ENCODE assay signal across 9 mouse cellular contexts in the genomic region with DNA sequence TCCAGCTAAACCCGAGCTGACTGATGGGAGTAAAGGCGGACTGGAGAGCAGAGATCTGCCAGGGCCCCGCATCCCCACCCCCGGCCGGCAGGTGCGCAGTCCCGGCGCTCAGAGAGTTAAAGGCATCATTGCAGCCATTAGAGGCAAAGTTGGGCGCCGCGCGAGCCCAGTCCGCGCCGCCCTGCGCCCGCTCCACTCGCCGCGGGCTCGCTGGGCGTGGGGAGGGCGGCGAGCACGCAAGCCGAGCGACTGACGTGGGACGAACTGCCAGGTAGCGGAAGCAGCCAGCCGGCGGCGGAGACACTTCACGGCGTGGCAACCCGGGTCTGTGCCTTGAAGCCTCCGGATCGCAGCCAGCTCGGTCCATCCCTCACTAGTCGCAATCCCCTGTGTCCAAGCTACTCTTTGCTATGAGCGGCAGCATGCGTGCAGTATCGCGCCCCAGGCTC. TPM values are rescaled to one million over a fixed set of nuclear protein-coding genes. Genes with fewer than 3 reads are reported as not detected.
DNase-seq lines count a peak whose midpoint lies in the region; ATAC-seq and TF ChIP-seq lines count a peak whose summit lies in the region.
"Had no signal": no experiment of that assay in that cellular context is flagged by ENCODE, and none has a peak within 500 bp of the region (broad histone marks: within the 10 kb centered on the region; RNA-seq: fewer than 3 reads in every experiment).

A gene (plus strand): TSS at position 252 of the 449 bp plus-strand sequence.

- peak within 1 kb of the TSS; percentile 43; the same call in 1 of the 2 replicates for H3K9ac ChIP-seq in heart, embryonic 11.5 days (ENCODE audit: low read depth, low read length)
- H3K9ac ChIP-seq in forebrain, embryonic 15.5 days (replicated peaks) = peak within 1 kb of the TSS; percentile 71
- H3K9ac ChIP-seq in intestine, postnatal 0 days (ENCODE audit: low read depth, low read length) = no peak within 1 kb of the TSS
- peak within 1 kb of the TSS; percentile 68 for H3K9ac ChIP-seq in neural tube, embryonic 15.5 days (replicated peaks)

- peak; percentile 44; the same call in 1 of the 2 replicates for ATAC-seq in heart, embryonic 11.5 days (replicated peaks; ENCODE audit: insufficient number of reproducible peaks, low FRiP score, low TSS enrichment)
- ATAC-seq in forebrain, embryonic 15.5 days (replicated peaks) = peak; percentile 82
- peak; percentile 47; the same call in 1 of the 2 replicates for ATAC-seq in intestine, postnatal 0 days
- ATAC-seq in neural tube, embryonic 15.5 days (ENCODE audit: low FRiP score) = peak; percentile 88

- peaks cover 44% of the 10 kb centered on the region for H3K27me3 ChIP-seq in heart, embryonic 11.5 days (ENCODE audit: control insufficient read depth, insufficient read depth, low read length)
- peaks cover 6% of the 10 kb centered on the region; the same call in 1 of the 2 replicates for H3K27me3 ChIP-seq in forebrain, embryonic 15.5 days
- H3K27me3 ChIP-seq in intestine, postnatal 0 days (replicated peaks; ENCODE audit: control insufficient read depth, insufficient read depth, low read length) = peaks cover 38% of the 10 kb centered on the region
- H3K27me3 ChIP-seq in neural tube, embryonic 15.5 days (replicated peaks) = peaks cover 10% of the 10 kb centered on the region

- H3K36me3 ChIP-seq in heart, embryonic 11.5 days (ENCODE audit: control insufficient read depth, insufficient read depth, low read length) = no peaks in the 10 kb centered on the region
- no peaks in the 10 kb centered on the region for H3K36me3 ChIP-seq in forebrain, embryonic 15.5 days
- no peaks in the 10 kb centered on the region for H3K36me3 ChIP-seq in intestine, postnatal 0 days (ENCODE audit: control insufficient read depth, insufficient read depth)
- H3K36me3 ChIP-seq in neural tube, embryonic 15.5 days = no peaks in the 10 kb centered on the region

- WGBS in heart, embryonic 11.5 days (ENCODE audit: insufficient replicate concordance) = under 1% methylated on average over 42 of the region's 44 CpGs
- under 1% methylated on average over 44 of the region's 44 CpGs for WGBS in forebrain, embryonic 15.5 days
- WGBS in intestine, postnatal 0 days = under 1% methylated on average over 44 of the region's 44 CpGs
- WGBS in neural tube, embryonic 15.5 days = under 1% methylated on average over 44 of the region's 44 CpGs

- H3K4me2 ChIP-seq in heart, embryonic 11.5 days = peak within 1 kb of the TSS; percentile 94
- peak within 1 kb of the TSS; percentile 88 for H3K4me2 ChIP-seq in forebrain, embryonic 15.5 days (replicated peaks)
- peak within 1 kb of the TSS; percentile 76 for H3K4me2 ChIP-seq in intestine, postnatal 0 days (replicated peaks; ENCODE audit: low read depth)
- peak within 1 kb of the TSS; percentile 89 for H3K4me2 ChIP-seq in neural tube, embryonic 15.5 days

- DNase-seq in heart, adult 8-10 months (ENCODE audit: low spot score) = no peak
- DNase-seq in cerebellum, adult 11-12 months = peak; percentile 69
- peak; percentile 55 for DNase-seq in left cerebral cortex, postnatal 4 days
- no peak for DNase-seq in thymus, postnatal 14 days

- no peak for TF ChIP-seq CTCF in intestine, postnatal 0 days (IDR thresholded peaks at IDR 0.05; ENCODE audit: low read depth)

- no peak within 1 kb of the TSS for H3K27ac ChIP-seq in heart, embryonic 11.5 days (ENCODE audit: low read depth, low read length)
- H3K27ac ChIP-seq in forebrain, embryonic 15.5 days (replicated peaks) = peak within 1 kb of the TSS; percentile 84
- H3K27ac ChIP-seq in intestine, postnatal 0 days (ENCODE audit: low read depth, low read length) = no peak within 1 kb of the TSS
- peak within 1 kb of the TSS; percentile 81 for H3K27ac ChIP-seq in neural tube, embryonic 15.5 days (replicated peaks)

- intact Hi-C loops in left cerebral cortex, postnatal 4 days (cut with DNase I) = no loop called here

- H3K9me3 ChIP-seq in heart, embryonic 11.5 days (replicated peaks; ENCODE audit: control insufficient read depth, low read length) = no peaks in the 10 kb centered on the region
- no peaks in the 10 kb centered on the region for H3K9me3 ChIP-seq in forebrain, embryonic 15.5 days
- no peaks in the 10 kb centered on the region for H3K9me3 ChIP-seq in intestine, postnatal 0 days (ENCODE audit: control insufficient read depth)
- no peaks in the 10 kb centered on the region for H3K9me3 ChIP-seq in neural tube, embryonic 15.5 days (replicated peaks)

- H3K4me1 ChIP-seq in heart, embryonic 11.5 days (ENCODE audit: control insufficient read depth, insufficient read depth, low read length) = peaks cover 5% of the 10 kb centered on the region; the same call in 1 of the 2 replicates
- peaks cover 19% of the 10 kb centered on the region for H3K4me1 ChIP-seq in forebrain, embryonic 15.5 days
- H3K4me1 ChIP-seq in intestine, postnatal 0 days (replicated peaks; ENCODE audit: control insufficient read depth, insufficient read depth, low read length) = no peaks in the 10 kb centered on the region
- H3K4me1 ChIP-seq in neural tube, embryonic 15.5 days = peaks cover 16% of the 10 kb centered on the region

- H3K4me3 ChIP-seq in heart, embryonic 11.5 days (ENCODE audit: low read depth, low read length) = peak within 1 kb of the TSS; percentile 56
- peak within 1 kb of the TSS; percentile 68 for H3K4me3 ChIP-seq in forebrain, embryonic 15.5 days
- peak within 1 kb of the TSS; percentile 50 for H3K4me3 ChIP-seq in intestine, postnatal 0 days (ENCODE audit: low read depth, low read length)
- H3K4me3 ChIP-seq in neural tube, embryonic 15.5 days (replicated peaks) = peak within 1 kb of the TSS; percentile 71

RNA-seq across cellular contexts. Expression of the gene that starts here (rescaled TPM):
- 0.35 and 0.46 TPM in 2 replicates for polyA plus RNA-seq in heart, embryonic 11.5 days (2014; fragmentation: Nextera tagmentation; extraction: Ambion mirVana)
- under 1 TPM; 0.08 to 0.17 (median 0.11) TPM for total RNA-seq in heart, adult 8-10 months (2022)
- 45.7 TPM in 2 replicates for polyA plus RNA-seq in forebrain, embryonic 15.5 days (2015; fragmentation: Nextera tagmentation; extraction: Ambion mirVana)
- polyA plus RNA-seq in intestine, postnatal 0 days (2015; fragmentation: Nextera tagmentation; extraction: Ambion mirVana) = 1.1 TPM in 2 replicates
- 100 to 1,000 TPM; 114 to 128 TPM for total RNA-seq in left cerebral cortex, postnatal 4 days (2021)
- 74.5 and 89.8 TPM in 2 replicates for polyA plus RNA-seq in neural tube, embryonic 15.5 days (2015; fragmentation: Nextera tagmentation; extraction: Ambion mirVana)
- total RNA-seq: MEL had no signal

Comparison
In these comparisons a context has a peak if more than half of its experiments do, and no peak if none do; other contexts are left out.
1. RNA of the gene that starts here (total RNA-seq): 114 to 128 TPM in left cerebral cortex, postnatal 4 days; 0.08 to 0.17 TPM in heart, adult 8-10 months; every median in the first group is over 10 times any median in the second.
2. RNA of the gene that starts here (polyA plus RNA-seq): 74.5 to 89.8 TPM in neural tube, embryonic 15.5 days and 45.7 TPM in forebrain, embryonic 15.5 days; 1.1 TPM in intestine, postnatal 0 days and 0.35 to 0.46 TPM in heart, embryonic 11.5 days; every median in the first group is over 10 times any median in the second.
3. Peak in ATAC-seq, H3K4me3 ChIP-seq, H3K9ac ChIP-seq and H3K4me2 ChIP-seq in heart, embryonic 11.5 days; RNA of the gene not detected or under 1 TPM.
4. H3K27ac ChIP-seq: peak in forebrain, embryonic 15.5 days (single experiment) and neural tube, embryonic 15.5 days (single experiment); none in heart, embryonic 11.5 days (single experiment) and intestine, postnatal 0 days (single experiment).
5. DNase-seq: peak in cerebellum, adult 11-12 months (single experiment) and left cerebral cortex, postnatal 4 days (single experiment); none in heart, adult 8-10 months (single experiment) and thymus, postnatal 14 days (single experiment).
6. Peak in every context shown above with its lines, with median percentiles within 50 percentile points of each other: ATAC-seq, H3K4me2 ChIP-seq and H3K4me3 ChIP-seq.